Mouse (Mus musculus) CH12.LX (cell line): ENCODE data around the gene Cnnm3. TPM values are rescaled to one million over a fixed set of nuclear protein-coding genes. Genes with fewer than 3 reads are reported as not detected.

Experiments
- DNase-seq: peaks from one replicate; pipeline ENCODE4 v3.0.0-alpha.2; 2013; ENCODE audit errors: extremely low read depth
- H3K27ac ChIP-seq: 2 replicates; pipeline ENCODE4 v1.5.1; 2012; ENCODE audit warnings: low read depth, mild to moderate bottlenecking, control low read depth, moderate library complexity; ENCODE audit not compliant: insufficient read depth
- H3K27me3 ChIP-seq: replicated peaks from 2 replicates; pipeline ENCODE3; 2012; ENCODE audit warnings: inconsistent platforms
- H3K36me3 ChIP-seq, 2 experiments: replicated peaks in 1 of 2; 2 replicates each; pipeline versions ENCODE3 to v1.6.1; 2012; ENCODE audit warnings: inconsistent platforms in 1 of 2, low read length in 1 of 2, mild to moderate bottlenecking in 1 of 2, mixed read lengths in 1 of 2, moderate library complexity in 1 of 2; ENCODE audit not compliant: control insufficient read depth in 1 of 2, insufficient read depth in 1 of 2
- H3K4me1 ChIP-seq, 2 experiments: 2 replicates each; pipeline ENCODE4 v1.6.1; 2012; ENCODE audit warnings: inconsistent platforms in 1 of 2, moderate library complexity in 1 of 2; ENCODE audit not compliant: insufficient read depth in 2 of 2, control insufficient read depth in 1 of 2
- H3K4me2 ChIP-seq: 2 replicates; pipeline ENCODE4 v1.6.1; 2012; ENCODE audit warnings: low read depth, mild to moderate bottlenecking, control low read depth; ENCODE audit not compliant: poor library complexity, insufficient read depth, severe bottlenecking
- H3K4me3 ChIP-seq, 3 experiments: fragments of 150-350 bp in 1 of 3; sonication (generic) in 1 of 3; replicated peaks in 1 of 3; 2 replicates each; pipeline versions ENCODE3 to v1.5.1; 2011 to 2012; ENCODE audit warnings: low read depth in 2 of 3, low read length in 2 of 3, mild to moderate bottlenecking in 2 of 3, moderate library complexity in 2 of 3, control low read depth in 1 of 3, improper control_type of control experiment in 1 of 3, inconsistent platforms in 1 of 3, mixed read lengths in 1 of 3; ENCODE audit not compliant: poor library complexity in 1 of 3
- H3K79me2 ChIP-seq: replicated peaks from 2 replicates; pipeline ENCODE4 v1.6.1; 2012; ENCODE audit warnings: mild to moderate bottlenecking, moderate library complexity; ENCODE audit not compliant: control insufficient read depth, poor library complexity, insufficient read depth, severe bottlenecking; ENCODE audit errors: extremely low read depth
- H3K9ac ChIP-seq: 2 replicates; pipeline ENCODE4 v1.6.1; 2012; ENCODE audit warnings: low read depth, mild to moderate bottlenecking, control low read depth, moderate library complexity; ENCODE audit not compliant: insufficient read depth
- H3K9me3 ChIP-seq: replicated peaks from 2 replicates; pipeline ENCODE3; 2012; ENCODE audit warnings: low read length, inconsistent platforms, mixed read lengths
- CHD1 ChIP-seq: IDR thresholded peaks from 2 replicates; pipeline ENCODE4 v1.6.1; 2012; ENCODE audit warnings: low read depth, low read length, improper control_type of control experiment, inconsistent platforms
- E2F4 ChIP-seq: IDR thresholded peaks from 2 replicates; pipeline ENCODE4 v1.6.1; 2011; ENCODE audit warnings: low read depth, low read length, improper control_type of control experiment; ENCODE audit not compliant: insufficient replicate concordance
- ELF1 ChIP-seq: IDR thresholded peaks from 2 replicates; pipeline ENCODE4 v1.6.1; 2014; ENCODE audit warnings: low read depth, mild to moderate bottlenecking, inconsistent platforms, low read length, improper control_type of control experiment
- GABPA ChIP-seq: IDR thresholded peaks from 2 replicates; pipeline ENCODE4 v1.6.1; 2012; ENCODE audit warnings: low read depth, low read length, improper control_type of control experiment, inconsistent platforms; ENCODE audit not compliant: insufficient replicate concordance
- HCFC1 ChIP-seq: IDR thresholded peaks from 2 replicates; pipeline ENCODE4 v1.6.1; 2012; ENCODE audit warnings: low read depth, mild to moderate bottlenecking, inconsistent platforms, low read length, improper control_type of control experiment
- IRF4 ChIP-seq: IDR thresholded peaks from 2 replicates; pipeline ENCODE4 v1.6.1; 2014; ENCODE audit warnings: low read depth, mild to moderate bottlenecking, inconsistent platforms, low read length, improper control_type of control experiment
- MAX ChIP-seq: IDR thresholded peaks from 2 replicates; pipeline ENCODE4 v1.6.1; 2011; ENCODE audit warnings: low read length, improper control_type of control experiment
- MAZ ChIP-seq: IDR thresholded peaks from 2 replicates; pipeline ENCODE4 v1.6.1; 2012; ENCODE audit warnings: low read depth, mild to moderate bottlenecking, inconsistent platforms, low read length, improper control_type of control experiment, moderate library complexity
- MXI1 ChIP-seq: IDR thresholded peaks from 2 replicates; pipeline ENCODE4 v1.6.1; 2011; ENCODE audit warnings: mild to moderate bottlenecking, low read depth, low read length, improper control_type of control experiment
- MYC ChIP-seq: IDR thresholded peaks from 2 replicates; pipeline ENCODE4 v1.6.1; 2011; ENCODE audit warnings: low read depth, mild to moderate bottlenecking, improper control_type of control experiment, low read length
- NELFE ChIP-seq: IDR thresholded peaks from 2 replicates; pipeline ENCODE4 v1.6.1; 2011; ENCODE audit warnings: low read depth, low read length, improper control_type of control experiment
- NRF1 ChIP-seq: IDR thresholded peaks from 2 replicates; pipeline ENCODE4 v1.6.1; 2014; ENCODE audit warnings: low read depth, mild to moderate bottlenecking, inconsistent platforms, low read length, improper control_type of control experiment, moderate library complexity
- PAX5 ChIP-seq: IDR thresholded peaks from 2 replicates; pipeline ENCODE4 v1.6.1; 2012; ENCODE audit warnings: low read length, inconsistent platforms, mixed read lengths
- POLR2AphosphoS2 ChIP-seq: IDR thresholded peaks from 2 replicates; pipeline ENCODE4 v1.6.1; 2011; ENCODE audit warnings: low read depth, low read length, improper control_type of control experiment
- SIN3A ChIP-seq: IDR thresholded peaks from 2 replicates; pipeline ENCODE4 v1.6.1; 2012; ENCODE audit warnings: low read length, improper control_type of control experiment, inconsistent platforms
- SMC3 ChIP-seq: IDR thresholded peaks from 2 replicates; pipeline ENCODE4 v1.6.1; 2011; ENCODE audit warnings: low read depth, low read length, improper control_type of control experiment
- TBP ChIP-seq: conservative IDR thresholded peaks from 2 replicates; pipeline ENCODE4 v1.6.1; 2011; ENCODE audit warnings: low read depth, low read length, improper control_type of control experiment
- TCF12 ChIP-seq: IDR thresholded peaks from 2 replicates; pipeline ENCODE4 v1.6.1; 2014; ENCODE audit warnings: low read depth, mild to moderate bottlenecking, inconsistent platforms, low read length, improper control_type of control experiment
- UBTF ChIP-seq: IDR thresholded peaks from 2 replicates; pipeline ENCODE4 v1.6.1; 2012; ENCODE audit warnings: low read depth, mild to moderate bottlenecking, inconsistent platforms, low read length, improper control_type of control experiment, moderate library complexity
- USF1 ChIP-seq: IDR thresholded peaks from 2 replicates; pipeline ENCODE4 v1.6.1; 2014; ENCODE audit warnings: low read depth, mild to moderate bottlenecking, inconsistent platforms, low read length, improper control_type of control experiment
- USF2 ChIP-seq: conservative IDR thresholded peaks from 2 replicates; pipeline ENCODE4 v1.6.1; 2011; ENCODE audit warnings: low read depth, low read length, improper control_type of control experiment
- ZKSCAN1 ChIP-seq: IDR thresholded peaks from 2 replicates; pipeline ENCODE4 v1.6.1; 2012; ENCODE audit warnings: low read depth, inconsistent platforms, low read length, improper control_type of control experiment, borderline replicate concordance
- ZMIZ1 ChIP-seq: IDR thresholded peaks from 2 replicates; pipeline ENCODE4 v1.6.1; 2012; ENCODE audit warnings: low read depth, mild to moderate bottlenecking, inconsistent platforms, low read length, improper control_type of control experiment
- ZNF384 ChIP-seq: IDR thresholded peaks from 2 replicates; pipeline ENCODE4 v1.6.1; 2012; ENCODE audit warnings: low read depth, low read length, improper control_type of control experiment, inconsistent platforms
- dilution Hi-C: fragments of 300-500 bp; cut with MboI; formaldehyde crosslinking; loops from 2 replicates; pipeline ENCODE4 v1.14.3; 2020; ENCODE audit warnings: low sequenced_read_pairs; ENCODE audit not compliant: extremely low pct_unique_long_range_greater_than_20kb, extremely low pct_ligation_motif_present
- in situ Hi-C: fragments of 300-500 bp; cut with MboI; formaldehyde crosslinking; loops from 3 replicates; pipeline ENCODE4 v1.14.3; 2019; ENCODE audit warnings: low sequenced_read_pairs, low pct_ligation_motif_present, low pct_unique_long_range_greater_than_20kb, mixed read lengths
- polyA plus RNA-seq: library from polyadenylated mRNA; unstranded; fragments of >175 nt; gene quantifications from 2 replicates; pipeline ENCODE4 v1.2.1, GENCODE M21; 2012; ENCODE audit warnings: low read depth; ENCODE audit not compliant: insufficient read length
- total RNA-seq, 2 experiments: library from RNA; depleted of rRNA; stranded (reverse); fragments of 300-350 nt in 1 of 2; fragments of >200 nt in 1 of 2; gene quantifications; 2 replicates each; pipeline ENCODE4 v1.2.3; 2012 to 2014

Cnnm3 gene
- total and polyA plus RNA-seq, 3 experiments, result 3.0 to 9.2 (median 8.8) TPM

GRCm38 (mm10) chr1:36476426-36476825, 35.2 kb upstream of the Cnnm3 start:
- Histone ChIP-seq H3K27me3 (no peaks in the 10 kb centered on the region), H3K9me3 (no peaks in the 10 kb centered on the region), H3K4me2 (no peak overlapping the region), H3K79me2 (no peaks in the 10 kb centered on the region), H3K4me1 (peaks cover 27 to 55% of the 10 kb centered on the region in 2 experiments), H3K27ac (no peak overlapping the region)
- no peak for DNase-seq
- in situ Hi-C loops (loop anchor here (10.0 kb wide), 2 partner anchors 112 to 152 kb away; partner anchors contain the start of gene Kansl3), dilution Hi-C loops (no loop called here)
- TF ChIP-seq TBP, result no peak
- no peak for TF ChIP-seq E2F4
- TF ChIP-seq MAZ, result no peak
- no peak for TF ChIP-seq SMC3
- TF ChIP-seq USF1, result no peak
- no peak for TF ChIP-seq CHD1
- TF ChIP-seq ZKSCAN1, result no peak
- no peak for TF ChIP-seq ZMIZ1
- TF ChIP-seq ZNF384, result no peak
- TF ChIP-seq MAX, result no peak
- no peak for TF ChIP-seq MXI1
- TF ChIP-seq NRF1, result no peak
- no peak for TF ChIP-seq GABPA
- TF ChIP-seq NELFE, result no peak
- no peak for TF ChIP-seq HCFC1
- no peak for TF ChIP-seq SIN3A
- TF ChIP-seq PAX5, result no peak
- TF ChIP-seq POLR2AphosphoS2, result no peak
- TF ChIP-seq, all 38 proteins: peak for 0
- Histone ChIP-seq H3K9ac (no peak overlapping the region), H3K36me3 (peaks cover 0 to 19% of the 10 kb centered on the region in 2 experiments), H3K4me3 (no peak overlapping the region)

DNA sequence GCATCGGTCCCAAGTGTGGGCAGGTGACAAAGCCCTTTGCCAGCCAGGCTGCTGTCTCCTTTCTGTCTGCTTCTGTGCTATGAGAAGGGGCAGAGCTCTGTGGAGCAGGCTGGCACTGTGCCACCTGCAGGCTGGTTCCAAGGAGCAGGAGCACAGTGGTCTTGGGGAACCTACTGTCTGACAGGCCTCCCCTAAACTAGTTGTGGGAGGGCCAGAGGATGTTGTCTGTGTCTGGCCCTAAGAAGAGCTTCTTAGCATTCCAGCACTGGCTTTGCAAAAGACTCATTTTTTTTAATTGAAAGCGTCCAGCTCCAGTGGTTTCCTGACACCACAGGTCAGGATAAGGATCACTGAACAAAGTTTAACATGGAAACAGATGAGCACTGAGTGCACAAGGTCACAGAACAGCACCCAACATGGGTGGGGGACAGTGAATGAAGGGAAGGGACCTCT, 33.3 kb upstream of the Cnnm3 start:
- peaks cover 13 to 38% of the 10 kb centered on the region in 2 experiments for H3K4me1 ChIP-seq
- TF ChIP-seq MYC (no peak), USF2 (no peak), TBP (no peak), MXI1 (no peak), IRF4 (no peak), UBTF (no peak), TCF12 (no peak), ELF1 (no peak)
- TF ChIP-seq, all 38 proteins: peak for 0
- in situ Hi-C loops (loop anchor here (10.0 kb wide), 2 partner anchors 114 to 154 kb away; partner anchors contain the start of gene Kansl3), dilution Hi-C loops (no loop called here)
- Histone ChIP-seq H3K9me3 (no peaks in the 10 kb centered on the region), H3K27ac (no peak overlapping the region), H3K4me2 (no peak overlapping the region), H3K79me2 (no peaks in the 10 kb centered on the region), H3K9ac (no peak overlapping the region), H3K4me3 (no peak overlapping the region), H3K27me3 (no peaks in the 10 kb centered on the region), H3K36me3 (peaks cover 0 to 19% of the 10 kb centered on the region in 2 experiments)
- DNase-seq, result no peak
